Mouse (Mus musculus) layer of hippocampus, postnatal 36 days (tissue): ENCODE data around the gene Gm4744. TPM values are rescaled to one million over a fixed set of nuclear protein-coding genes. Genes with fewer than 3 reads are reported as not detected.
"Not testable (repeated sequence)": the region's sequence is repeated elsewhere in the genome, so short reads cannot be mapped to it uniquely, and the experiment has no call there.

ENCODE experiments used
- DNase-seq, 2 experiments: peaks; one replicate each; pipeline ENCODE4 v3.0.0; 2022
- total RNA-seq, 2 experiments: library from RNA; stranded (reverse); gene quantifications; 2 replicates each; pipeline ENCODE4 v1.2.3; 2021

Gm4744 gene
- not detected for total RNA-seq

DNA sequence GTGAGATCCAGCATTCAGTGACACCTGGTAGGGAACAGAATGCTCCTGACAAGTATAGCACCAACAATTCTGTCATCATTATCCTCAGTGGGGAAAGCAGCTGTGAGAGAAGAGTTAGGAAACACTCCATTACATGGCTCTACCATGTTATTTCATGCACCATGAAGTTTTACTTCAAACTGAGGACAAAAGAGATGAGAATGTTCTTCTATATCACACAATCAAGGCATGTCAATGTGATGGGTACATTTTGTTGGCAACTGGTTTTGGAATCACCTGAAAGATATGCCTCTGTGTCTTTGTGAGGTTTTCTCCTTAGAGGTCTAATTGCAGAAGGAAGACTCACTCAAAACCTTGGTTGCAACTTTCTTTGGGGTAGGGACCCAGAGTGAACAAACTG is at the start of gene Gm4744:
TSS of gene Gm4744 (minus strand) at position 101 of the 400 bp plus-strand sequence.
- DNase-seq = no peak

DNA sequence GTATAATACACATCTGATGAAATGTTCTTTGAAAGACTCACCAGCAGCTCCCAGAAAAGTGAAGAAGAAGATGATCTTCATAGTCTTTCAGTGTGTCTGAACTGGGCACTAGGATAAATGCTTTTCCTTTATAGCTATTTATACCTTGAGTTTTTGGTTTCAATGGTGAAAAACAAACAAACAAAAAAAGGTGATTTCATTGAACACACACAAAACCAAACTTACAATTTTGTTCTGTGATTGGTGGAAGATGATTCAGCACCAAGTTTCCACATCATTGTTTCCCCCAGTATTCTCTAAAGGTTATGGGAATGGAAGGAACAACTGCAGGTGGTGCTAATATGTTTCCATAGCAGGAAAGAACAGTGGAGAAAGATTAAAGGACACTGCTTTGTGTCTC is 47.7 kb upstream of the Gm4744 start, which contains the start of gene Gm2663:
TSS of gene Gm2663 (minus strand) at position 101 of the 400 bp plus-strand sequence.
- not testable (repeated sequence) for DNase-seq

DNA sequence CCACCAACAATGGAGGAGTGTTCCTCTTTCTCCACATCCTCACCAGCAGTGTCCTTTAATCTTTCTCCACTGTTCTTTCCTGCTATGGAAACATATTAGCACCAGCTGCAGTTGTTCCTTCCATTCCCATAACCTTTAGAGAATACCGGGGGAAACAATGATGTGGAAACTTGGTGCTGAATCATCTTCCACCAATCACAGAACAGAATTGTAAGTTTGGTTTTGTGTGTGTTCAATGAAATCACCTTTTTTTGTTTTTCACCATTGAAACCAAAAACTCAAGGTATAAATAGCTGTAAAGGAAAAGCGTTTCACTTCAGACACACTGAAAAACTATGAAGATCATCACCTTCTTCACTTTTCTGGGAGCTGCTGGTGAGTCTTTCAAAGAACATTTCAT is 12.8 kb upstream of the Gm4744 start, which contains the start of gene 1810009J06Rik:
TSS of gene 1810009J06Rik (plus strand) at position 301 of the 400 bp plus-strand sequence.
- not testable (repeated sequence) for DNase-seq

DNA sequence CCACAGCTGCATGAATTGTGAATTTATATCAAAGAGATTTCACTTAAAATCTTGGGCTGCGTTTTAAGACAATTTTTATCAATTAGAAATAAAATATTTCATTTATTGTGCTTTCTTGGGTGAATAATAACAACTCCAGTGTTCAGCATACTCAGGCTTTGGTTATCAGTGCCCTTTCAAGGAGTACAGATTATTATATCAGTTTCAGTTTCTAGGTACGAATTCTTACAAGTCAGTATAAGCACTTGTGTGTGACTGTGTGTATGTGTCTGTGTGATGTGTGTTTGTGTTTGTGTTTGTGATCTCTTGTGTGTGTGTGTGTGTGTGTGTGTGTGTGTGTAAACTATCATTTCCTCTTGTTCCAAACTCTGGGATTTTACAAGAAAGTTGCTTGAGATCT is 2.0 kb upstream of the Gm4744 start:
- no peak for DNase-seq

DNA sequence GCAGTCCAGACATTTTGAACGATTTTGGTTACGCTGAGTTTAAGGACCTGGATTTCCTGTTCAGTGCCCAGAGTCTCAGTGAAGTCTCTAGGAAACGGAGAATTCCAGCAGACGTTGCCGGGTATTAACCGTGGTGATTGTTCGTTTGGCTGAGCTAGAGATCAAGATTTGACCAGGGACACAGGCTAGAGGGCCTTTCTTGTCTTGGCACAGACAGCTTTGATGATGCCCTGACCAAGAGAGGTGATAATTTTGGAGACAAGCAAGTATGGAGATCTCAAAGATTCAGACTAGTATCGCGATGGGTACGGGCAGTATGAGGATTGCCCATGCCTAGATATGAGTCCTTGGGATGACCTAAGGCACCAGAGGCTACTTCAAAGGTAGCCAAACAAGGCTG is 11.2 kb downstream of the Gm4744 start, which contains the start of gene 1700074P13Rik:
TSS of gene 1700074P13Rik (minus strand) at position 101 of the 400 bp plus-strand sequence.
- DNase-seq = no peak

DNA sequence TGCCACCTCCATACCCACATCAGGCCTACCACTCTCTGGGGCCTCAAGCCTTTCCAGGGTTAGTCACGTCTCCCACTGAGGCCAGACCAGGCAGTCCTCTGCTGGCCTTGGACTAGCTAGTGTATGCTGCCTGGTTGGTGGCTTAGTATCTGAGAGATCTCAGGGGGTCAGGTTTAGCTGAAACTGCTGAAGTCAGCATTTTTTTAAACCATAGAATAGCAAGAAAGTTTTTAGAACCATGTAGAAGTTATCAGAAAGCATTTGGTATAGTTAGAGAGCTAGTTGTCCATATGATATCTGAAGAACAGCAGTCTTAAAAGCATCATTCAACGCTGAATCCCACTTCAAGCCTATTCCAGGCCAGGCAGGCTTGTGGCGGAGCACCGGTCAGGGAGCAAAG is 31.7 kb downstream of the Gm4744 start:
- DNase-seq = no peak

DNA sequence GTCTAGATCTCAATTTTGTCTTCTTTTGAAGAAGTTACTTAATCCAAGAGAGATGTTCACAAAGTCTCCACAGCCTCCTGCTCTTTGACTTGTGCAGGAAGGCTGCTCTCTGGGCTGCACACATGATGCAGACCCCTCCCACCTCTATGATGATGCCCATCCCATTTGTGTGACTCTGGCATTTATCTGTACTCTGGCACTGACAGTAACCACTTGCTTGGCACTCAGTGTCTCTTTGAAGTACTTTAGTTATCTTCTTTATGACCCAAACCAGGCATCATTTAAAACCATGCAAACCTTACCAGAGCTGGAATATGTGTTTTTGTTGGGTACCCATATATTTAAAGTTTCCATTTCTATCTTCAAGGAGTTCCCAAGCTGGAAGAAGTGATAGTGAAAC is 51.4 kb downstream of the Gm4744 start, which contains the start of gene Prss58:
TSS of gene Prss58 (minus strand) at position 101 of the 400 bp plus-strand sequence.
- no peak for DNase-seq

Other genes with a start within 250 kb of the Gm4744 start
- not detected for gene Moxd2, start 64.4 kb downstream of the Gm4744 start, total RNA-seq
- gene Prss58, start 51.5 kb downstream of the Gm4744 start, total RNA-seq = not detected
- gene 1700074P13Rik, start 11.3 kb downstream of the Gm4744 start, total RNA-seq = not detected
- gene 1810009J06Rik, start 12.9 kb upstream of the Gm4744 start, total RNA-seq = not detected
- gene Gm2663, start 47.6 kb upstream of the Gm4744 start, total RNA-seq = not detected
- gene 2210010C04Rik, start 83.6 kb upstream of the Gm4744 start, total RNA-seq = not detected